Mouse (Mus musculus): ENCODE measurements around the gene Lrrk1. TPM values are rescaled to one million over a fixed set of nuclear protein-coding genes. Genes with fewer than 3 reads are reported as not detected.

Gene Lrrk1
- total and polyA plus RNA-seq, 3 experiments, result 5.0 to 16.9 (median 13.6) TPM

DNA sequence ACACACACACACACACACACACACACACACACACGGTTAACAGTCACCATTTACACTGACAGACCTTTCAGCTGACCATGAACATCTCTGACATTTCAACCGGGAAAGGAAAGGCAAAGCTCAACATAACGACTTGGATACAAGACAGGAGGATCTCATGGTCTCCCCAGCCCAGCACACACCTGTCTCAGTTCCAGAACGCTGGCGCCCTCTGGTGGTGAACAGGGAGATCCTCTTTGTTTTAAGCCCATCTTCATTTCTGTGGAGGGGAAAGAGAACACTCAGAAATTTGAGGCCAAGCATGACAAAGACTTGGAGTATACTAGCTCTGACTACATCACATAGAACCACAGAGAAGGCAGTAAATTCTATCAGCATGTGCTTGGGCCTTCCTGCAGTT is 87.5 kb downstream of the Lrrk1 start:
- H3K9ac ChIP-seq (ENCODE audit: insufficient read depth, low read depth), result no peak overlapping the region
- DNase-seq (ENCODE audit: extremely low read depth), result peak; percentile 84
- H3K4me1 ChIP-seq (ENCODE audit: control insufficient read depth in 1 of 2, insufficient read depth in 2 of 2), result peaks cover 0 to 26% of the 10 kb centered on the region in 2 experiments; a peak in 2 of 4 replicates
- dilution Hi-C loops (cut with MboI; ENCODE audit: extremely low pct_ligation_motif_present, extremely low pct_unique_long_range_greater_than_20kb, low sequenced_read_pairs) (no loop called here), in situ Hi-C loops (cut with MboI; ENCODE audit: low pct_ligation_motif_present, low pct_unique_long_range_greater_than_20kb, low sequenced_read_pairs) (loop anchor here (5.0 to 10.0 kb wide), 2 partner anchors 193 to 354 kb away; partner anchors contain the start of gene Chsy1)
- no peaks in the 10 kb centered on the region for H3K9me3 ChIP-seq (replicated peaks; ENCODE audit: low read length)
- peaks cover 35 to 89% of the 10 kb centered on the region in 2 experiments for H3K36me3 ChIP-seq (replicated peaks in 1 of 2; ENCODE audit: control insufficient read depth in 1 of 2, insufficient read depth in 1 of 2, low read length in 1 of 2)
- no peaks in the 10 kb centered on the region for H3K79me2 ChIP-seq (replicated peaks; ENCODE audit: control insufficient read depth, extremely low read depth, insufficient read depth, poor library complexity, severe bottlenecking)
- TF ChIP-seq MEF2A (IDR thresholded peaks at IDR 0.05; ENCODE audit: borderline replicate concordance, low read depth, low read length) (no peak), CTCF (conservative IDR thresholded peaks at IDR 0.05 in 1 of 2, IDR thresholded peaks at IDR 0.05 in 1 of 2; ENCODE audit: low read depth in 2 of 2, low read length in 2 of 2) (peak; percentile 75 to 84; a peak in 3 of 4 replicates), EP300 (IDR thresholded peaks at IDR 0.05; ENCODE audit: low read length) (no peak), IRF4 (IDR thresholded peaks at IDR 0.05; ENCODE audit: low read depth, low read length) (no peak), RAD21 (IDR thresholded peaks at IDR 0.05; ENCODE audit: low read depth, low read length) (peak; percentile 70), NELFE (IDR thresholded peaks at IDR 0.05; ENCODE audit: low read depth, low read length) (no peak), ZNF384 (IDR thresholded peaks at IDR 0.05; ENCODE audit: low read depth, low read length) (peak; percentile 51), POLR2AphosphoS2 (IDR thresholded peaks at IDR 0.05; ENCODE audit: low read depth, low read length) (no peak), JUND (conservative IDR thresholded peaks at IDR 0.05; ENCODE audit: low read depth, low read length) (no peak), SMC3 (IDR thresholded peaks at IDR 0.05; ENCODE audit: low read depth, low read length) (peak; percentile 87), POLR2A (IDR thresholded peaks at IDR 0.05; ENCODE audit: low read depth, low read length) (no peak), GABPA (IDR thresholded peaks at IDR 0.05; ENCODE audit: insufficient replicate concordance, low read depth, low read length) (no peak), ZC3H11A (IDR thresholded peaks at IDR 0.05; ENCODE audit: low read depth, low read length) (peak; percentile 60), ZMIZ1 (IDR thresholded peaks at IDR 0.05; ENCODE audit: low read depth, low read length) (no peak), TCF12 (IDR thresholded peaks at IDR 0.05; ENCODE audit: low read depth, low read length) (no peak), CHD2 (IDR thresholded peaks at IDR 0.05; ENCODE audit: low read length) (no peak), USF1 (IDR thresholded peaks at IDR 0.05; ENCODE audit: low read depth, low read length) (no peak), HCFC1 (IDR thresholded peaks at IDR 0.05; ENCODE audit: low read depth, low read length) (no peak)
- H3K27me3 ChIP-seq (replicated peaks), result no peaks in the 10 kb centered on the region
- H3K4me3 ChIP-seq (replicated peaks in 1 of 3; ENCODE audit: low read depth in 2 of 3, low read length in 2 of 3, poor library complexity in 1 of 3), result no peak overlapping the region
- H3K4me2 ChIP-seq (ENCODE audit: insufficient read depth, low read depth, poor library complexity, severe bottlenecking), result no peak overlapping the region
- H3K27ac ChIP-seq (ENCODE audit: insufficient read depth, low read depth), result no peak overlapping the region

DNA sequence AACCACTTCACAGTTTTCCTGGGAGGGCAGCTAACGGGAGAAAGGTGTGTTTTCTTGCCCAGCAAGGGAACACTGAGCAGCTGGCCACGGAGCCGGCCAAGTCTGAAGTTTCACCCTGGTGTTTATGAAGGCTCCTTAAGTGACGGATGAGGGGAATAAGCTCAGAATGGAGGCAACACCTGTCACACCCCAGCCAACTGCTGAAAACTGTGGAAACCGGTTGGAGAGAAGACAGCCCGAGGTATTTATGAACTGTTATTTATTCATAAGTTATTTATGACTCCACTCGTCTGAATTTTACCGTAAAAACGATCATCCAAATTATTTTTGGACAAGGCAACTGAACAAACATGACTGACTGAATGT is 90.5 kb downstream of the Lrrk1 start:
- TF ChIP-seq ELF1 (IDR thresholded peaks at IDR 0.05; ENCODE audit: low read depth, low read length) (no peak), CHD2 (IDR thresholded peaks at IDR 0.05; ENCODE audit: low read length) (no peak), ZMIZ1 (IDR thresholded peaks at IDR 0.05; ENCODE audit: low read depth, low read length) (no peak), HCFC1 (IDR thresholded peaks at IDR 0.05; ENCODE audit: low read depth, low read length) (no peak), UBTF (IDR thresholded peaks at IDR 0.05; ENCODE audit: low read depth, low read length) (no peak), ZNF384 (IDR thresholded peaks at IDR 0.05; ENCODE audit: low read depth, low read length) (no peak), CTCF (conservative IDR thresholded peaks at IDR 0.05 in 1 of 2, IDR thresholded peaks at IDR 0.05 in 1 of 2; ENCODE audit: low read depth in 2 of 2, low read length in 2 of 2) (no peak), GABPA (IDR thresholded peaks at IDR 0.05; ENCODE audit: insufficient replicate concordance, low read depth, low read length) (no peak), SIN3A (IDR thresholded peaks at IDR 0.05; ENCODE audit: low read length) (no peak), CHD1 (IDR thresholded peaks at IDR 0.05; ENCODE audit: low read depth, low read length) (no peak), MAX (IDR thresholded peaks at IDR 0.05; ENCODE audit: low read length) (no peak), MYC (IDR thresholded peaks at IDR 0.05; ENCODE audit: low read depth, low read length) (no peak), POLR2A (IDR thresholded peaks at IDR 0.05; ENCODE audit: low read depth, low read length) (no peak), EP300 (IDR thresholded peaks at IDR 0.05; ENCODE audit: low read length) (no peak), MXI1 (IDR thresholded peaks at IDR 0.05; ENCODE audit: low read depth, low read length) (no peak), MAFK (IDR thresholded peaks at IDR 0.05; ENCODE audit: insufficient replicate concordance, low read length) (no peak), NELFE (IDR thresholded peaks at IDR 0.05; ENCODE audit: low read depth, low read length) (no peak), USF2 (conservative IDR thresholded peaks at IDR 0.05; ENCODE audit: low read depth, low read length) (no peak), BHLHE40 (IDR thresholded peaks at IDR 0.05; ENCODE audit: low read depth, low read length) (no peak)
- DNase-seq (ENCODE audit: extremely low read depth), result no peak
- Histone ChIP-seq H3K27ac (ENCODE audit: insufficient read depth, low read depth) (no peak overlapping the region), H3K79me2 (replicated peaks; ENCODE audit: control insufficient read depth, extremely low read depth, insufficient read depth, poor library complexity, severe bottlenecking) (no peaks in the 10 kb centered on the region), H3K9me3 (replicated peaks; ENCODE audit: low read length) (no peaks in the 10 kb centered on the region), H3K4me1 (ENCODE audit: control insufficient read depth in 1 of 2, insufficient read depth in 2 of 2) (no peaks in the 10 kb centered on the region), H3K27me3 (replicated peaks) (no peaks in the 10 kb centered on the region), H3K4me2 (ENCODE audit: insufficient read depth, low read depth, poor library complexity, severe bottlenecking) (no peak overlapping the region), H3K36me3 (replicated peaks in 1 of 2; ENCODE audit: control insufficient read depth in 1 of 2, insufficient read depth in 1 of 2, low read length in 1 of 2) (peaks cover 58 to 95% of the 10 kb centered on the region in 2 experiments), H3K9ac (ENCODE audit: insufficient read depth, low read depth) (no peak overlapping the region), H3K4me3 (replicated peaks in 1 of 3; ENCODE audit: low read depth in 2 of 3, low read length in 2 of 3, poor library complexity in 1 of 3) (no peak overlapping the region)
- in situ Hi-C loops (cut with MboI; ENCODE audit: low pct_ligation_motif_present, low pct_unique_long_range_greater_than_20kb, low sequenced_read_pairs), result no loop called here
- dilution Hi-C loops (cut with MboI; ENCODE audit: extremely low pct_ligation_motif_present, extremely low pct_unique_long_range_greater_than_20kb, low sequenced_read_pairs), result no loop called here

Data from CH12.LX (cell line).